Mouse (Mus musculus): ENCODE results near the gene Tbc1d12. TPM values are rescaled to one million over a fixed set of nuclear protein-coding genes. Genes with fewer than 3 reads are reported as not detected.

Tbc1d12 gene
- polyA plus RNA-seq, 1 experiment from 2014 or later: 5.1 TPM

DNA sequence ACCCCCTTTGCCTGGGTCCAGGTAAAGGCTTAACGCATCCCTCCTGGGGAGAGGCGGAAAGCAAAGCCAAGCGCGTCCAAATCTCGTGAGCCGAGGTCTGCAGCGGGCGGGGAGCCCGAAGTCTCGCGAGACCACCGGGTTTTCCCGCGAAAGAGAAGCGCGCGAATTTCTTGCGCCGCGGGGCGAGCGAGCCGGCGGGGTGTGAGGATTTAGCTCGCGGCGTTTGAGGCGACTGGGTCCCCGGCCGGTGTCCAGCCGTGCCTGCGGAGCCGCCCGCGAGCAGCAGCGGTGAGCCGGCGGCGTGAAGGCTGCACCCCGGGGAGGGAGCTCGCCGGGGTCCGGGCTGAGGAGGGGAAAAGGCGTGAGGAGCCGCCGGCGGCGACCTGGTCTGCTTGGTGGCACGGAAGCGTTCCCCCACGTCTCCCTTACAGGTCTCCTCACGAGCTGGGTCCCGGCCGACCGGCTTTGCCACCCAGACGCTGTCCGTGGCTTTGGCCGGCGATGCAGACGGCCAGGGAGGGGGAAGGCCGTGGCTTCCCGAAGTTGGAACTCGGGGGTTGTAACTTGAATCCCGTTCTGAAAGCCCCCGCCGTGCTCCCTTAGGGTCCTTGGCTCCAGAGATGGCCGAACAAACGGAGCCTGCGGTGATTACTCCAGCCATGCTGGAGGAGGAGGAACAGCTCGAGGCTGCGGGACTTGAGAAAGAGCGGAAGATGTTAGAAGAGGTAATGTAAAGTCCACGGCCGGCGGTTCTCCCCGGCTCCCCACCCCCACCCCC lies 94.6 kb downstream of the Tbc1d12 start, which contains the start of gene Hells:
TSS of gene Hells (plus strand) at position 128 of the 778 bp plus-strand sequence.
- no peaks in the 10 kb centered on the region for H3K36me3 ChIP-seq (ENCODE audit: control insufficient read depth, insufficient read depth)
- H3K9me3 ChIP-seq (ENCODE audit: control insufficient read depth, low read length): no peaks in the 10 kb centered on the region
- H3K27me3 ChIP-seq (replicated peaks; ENCODE audit: control insufficient read depth, insufficient read depth, low read length): no peaks in the 10 kb centered on the region
- under 1% methylated on average over 75 of the region's 76 CpGs for WGBS
- H3K4me3 ChIP-seq (replicated peaks; ENCODE audit: low read length): peak within 1 kb of the TSS; percentile 67
- H3K4me1 ChIP-seq (replicated peaks; ENCODE audit: control insufficient read depth, insufficient read depth, low read length): peaks cover 10% of the 10 kb centered on the region
- peak; percentile 95 for ATAC-seq
- H3K9ac ChIP-seq (replicated peaks; ENCODE audit: low read depth, low read length): peak within 1 kb of the TSS; percentile 88
- H3K4me2 ChIP-seq (ENCODE audit: low read length): peak within 1 kb of the TSS; percentile 99
- H3K27ac ChIP-seq (ENCODE audit: low read length): peak within 1 kb of the TSS; percentile 10

DNA sequence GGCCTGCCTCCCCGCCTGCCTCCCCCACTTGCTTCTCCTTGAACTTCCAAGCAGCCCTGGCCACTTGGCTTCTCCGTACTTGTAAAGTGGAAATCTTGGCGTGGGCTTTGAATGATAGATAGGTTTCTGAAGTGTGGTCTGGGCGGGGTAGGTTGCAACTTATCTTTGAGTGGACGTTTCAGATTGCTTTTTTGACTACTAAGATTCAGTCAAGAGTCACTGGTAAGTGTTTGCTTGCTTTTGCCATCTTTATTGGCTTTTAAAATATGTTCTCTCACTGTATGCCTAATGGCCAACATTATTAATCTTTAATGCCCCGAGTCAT lies 95.1 kb downstream of the Tbc1d12 start:
- H3K9me3 ChIP-seq (ENCODE audit: control insufficient read depth, low read length): no peaks in the 10 kb centered on the region
- no peaks in the 10 kb centered on the region for H3K27me3 ChIP-seq (replicated peaks; ENCODE audit: control insufficient read depth, insufficient read depth, low read length)
- H3K27ac ChIP-seq (ENCODE audit: low read length): no peak overlapping the region
- no peak for ATAC-seq
- H3K36me3 ChIP-seq (ENCODE audit: control insufficient read depth, insufficient read depth): no peaks in the 10 kb centered on the region
- H3K4me3 ChIP-seq (replicated peaks; ENCODE audit: low read length): peak overlapping the region; percentile 67
- H3K4me2 ChIP-seq (ENCODE audit: low read length): peak overlapping the region; percentile 99
- H3K4me1 ChIP-seq (replicated peaks; ENCODE audit: control insufficient read depth, insufficient read depth, low read length): peaks cover 10% of the 10 kb centered on the region
- peak overlapping the region; percentile 88 for H3K9ac ChIP-seq (replicated peaks; ENCODE audit: low read depth, low read length)
- WGBS: 0% methylated on average over 6 of the region's 6 CpGs

GRCm38 (mm10) chr19:38944590-38945307 lies 108.4 kb downstream of the Tbc1d12 start:
- Histone ChIP-seq H3K27me3 (replicated peaks; ENCODE audit: control insufficient read depth, insufficient read depth, low read length) (no peaks in the 10 kb centered on the region), H3K4me3 (replicated peaks; ENCODE audit: low read length) (no peak overlapping the region), H3K4me1 (replicated peaks; ENCODE audit: control insufficient read depth, insufficient read depth, low read length) (no peaks in the 10 kb centered on the region), H3K4me2 (ENCODE audit: low read length) (no peak overlapping the region), H3K36me3 (ENCODE audit: control insufficient read depth, insufficient read depth) (no peaks in the 10 kb centered on the region), H3K9ac (replicated peaks; ENCODE audit: low read depth, low read length) (no peak overlapping the region), H3K27ac (ENCODE audit: low read length) (no peak overlapping the region), H3K9me3 (ENCODE audit: control insufficient read depth, low read length) (no peaks in the 10 kb centered on the region)
- 90% methylated on average over 2 of the region's 2 CpGs for WGBS
- no peak for ATAC-seq

Other genes starting within 250 kb of the Tbc1d12 start
- 6.6 and 6.8 TPM in 2 replicates for gene Noc3l, start 17.3 kb upstream of the Tbc1d12 start, polyA plus RNA-seq (2015; fragmentation: Nextera tagmentation; extraction: Ambion mirVana)
- gene Hells, start 94.3 kb downstream of the Tbc1d12 start, polyA plus RNA-seq (2015; fragmentation: Nextera tagmentation; extraction: Ambion mirVana): 18.1 and 20.4 TPM in 2 replicates
- not detected in 2 replicates for gene Cyp2c55, start 170.4 kb downstream of the Tbc1d12 start, polyA plus RNA-seq (2015; fragmentation: Nextera tagmentation; extraction: Ambion mirVana)
- gene Cyp2c65, start 224.4 kb downstream of the Tbc1d12 start, polyA plus RNA-seq (2015; fragmentation: Nextera tagmentation; extraction: Ambion mirVana): not detected in 2 replicates

All from forebrain, embryonic 16.5 days (tissue).